Mouse (Mus musculus) liver, embryonic 14.5 days (tissue): ENCODE results near the gene Sh3bp1. TPM values are rescaled to one million over a fixed set of nuclear protein-coding genes. Genes with fewer than 3 reads are reported as not detected.
A peak's percentile ranks its signal among the peaks of the same experiment; 100 is the strongest.

Experiments
- ATAC-seq: fragments of 200-750 bp; cut with Nextera tagmentation; 2 replicates; pipeline ENCODE4 v1.8.0; 2017; ENCODE audit warnings: moderate number of reproducible peaks, mild to moderate bottlenecking, moderate library complexity; ENCODE audit not compliant: insufficient read depth
- DNase-seq, 3 experiments: peaks; one replicate each; pipeline ENCODE4 v3.0.0-alpha.2; 2012 to 2013; ENCODE audit warnings: low read depth in 3 of 3, low spot score in 3 of 3
- H3K27ac ChIP-seq: fragments of 300-500 bp; sonication (generic); 2 replicates; pipeline ENCODE4 v1.5.1; 2014; ENCODE audit warnings: moderate library complexity, mild to moderate bottlenecking, control low read depth, inconsistent platforms
- H3K27me3 ChIP-seq: fragments of 300-500 bp; sonication (generic); 2 replicates; pipeline ENCODE4 v1.6.1; 2014; ENCODE audit warnings: mild to moderate bottlenecking, low read length, moderate library complexity; ENCODE audit not compliant: control insufficient read depth, insufficient read depth
- H3K36me3 ChIP-seq: fragments of 300-500 bp; sonication (generic); replicated peaks from 2 replicates; pipeline ENCODE4 v1.6.1; 2014; ENCODE audit warnings: low read depth; ENCODE audit not compliant: control insufficient read depth, insufficient read depth
- H3K4me1 ChIP-seq, 2 experiments: fragments of 200-500 bp in 1 of 2; fragments of 300-500 bp in 1 of 2; sonication (generic) in 1 of 2; replicated peaks; 2 replicates each; pipeline ENCODE4 v1.6.1; 2012 to 2014; ENCODE audit warnings: antibody characterized with exemption in 1 of 2, inconsistent platforms in 1 of 2, low read length in 1 of 2; ENCODE audit not compliant: control insufficient read depth in 2 of 2, insufficient read depth in 2 of 2
- H3K4me2 ChIP-seq: fragments of 300-500 bp; sonication (generic); 2 replicates; pipeline ENCODE4 v1.6.1; 2014; ENCODE audit warnings: low read depth, mild to moderate bottlenecking, control low read depth, moderate library complexity
- H3K4me3 ChIP-seq, 2 experiments: fragments of 200-500 bp in 1 of 2; fragments of 300-500 bp in 1 of 2; sonication (generic) in 1 of 2; 2 replicates each; pipeline ENCODE4 v1.5.1; 2012 to 2014; ENCODE audit warnings: low read depth in 2 of 2, low read length in 2 of 2, mild to moderate bottlenecking in 2 of 2, control low read depth in 1 of 2, inconsistent platforms in 1 of 2, moderate library complexity in 1 of 2; ENCODE audit not compliant: insufficient read depth in 1 of 2
- H3K9ac ChIP-seq: fragments of 300-500 bp; sonication (generic); replicated peaks from 2 replicates; pipeline ENCODE4 v1.6.1; 2014; ENCODE audit warnings: mild to moderate bottlenecking, control low read depth, moderate library complexity
- H3K9me3 ChIP-seq: fragments of 300-500 bp; sonication (generic); 2 replicates; pipeline ENCODE4 v1.6.1; 2016; ENCODE audit warnings: low read length, mixed read lengths; ENCODE audit not compliant: control insufficient read depth
- CTCF ChIP-seq: IDR thresholded peaks from 2 replicates; pipeline ENCODE4 v1.5.1; 2016; ENCODE audit warnings: antibody characterized with exemption, low read depth, control low read depth
- EP300 ChIP-seq: IDR thresholded peaks from 2 replicates; pipeline ENCODE4 v1.6.1; 2016; ENCODE audit warnings: antibody characterized with exemption, low read depth
- WGBS: fragments of 180-500 bp; shearing (Covaris S2); extraction: QIAGEN DNeasy Blood & Tissue Kit; methylation state at CpG from one replicate; pipeline ENCODE4 v1.1.7; 2014; ENCODE audit not compliant: insufficient replicate concordance; 5-methylcytosine and 5-hydroxymethylcytosine counted together
- polyA plus RNA-seq, 2 experiments: library from polyadenylated mRNA; depleted of rRNA in 1 of 2; stranded (reverse) in 1 of 2; unstranded in 1 of 2; fragments of >200 nt; fragmentation: Nextera tagmentation in 1 of 2; extraction: Ambion mirVana in 1 of 2; gene quantifications; 2 replicates each; pipeline versions ENCODE4 v1.2.1 to v1.2.3; 2012 to 2014

Gene Sh3bp1
- polyA plus RNA-seq, 2 experiments = 13.3 to 22.2 TPM

DNA sequence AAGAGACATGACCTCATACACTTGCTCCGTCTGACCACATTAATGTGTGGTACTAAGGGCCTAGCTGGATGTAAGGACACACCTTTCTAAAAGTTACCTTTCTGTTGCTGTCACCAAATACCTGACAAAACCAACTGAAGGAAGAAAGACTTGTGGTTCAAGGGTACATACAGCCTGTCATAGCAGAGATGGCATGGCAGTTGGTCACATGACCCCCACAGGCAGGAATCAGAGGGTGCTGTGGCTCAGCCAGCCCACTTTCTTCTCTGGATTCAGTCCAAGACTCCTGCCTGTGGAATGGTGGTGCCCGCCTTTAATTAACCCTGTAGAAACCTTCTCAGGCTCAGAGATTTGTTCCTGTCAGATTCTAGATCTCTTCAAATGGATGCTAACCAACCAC is 36.4 kb upstream of the Sh3bp1 start:
- TF ChIP-seq EP300 = no peak
- no peak for TF ChIP-seq CTCF
- Histone ChIP-seq H3K36me3 (no peaks in the 10 kb centered on the region), H3K4me1 (peaks cover 0 to 10% of the 10 kb centered on the region in 2 experiments; a peak in 3 of 4 replicates), H3K4me2 (no peak overlapping the region), H3K9me3 (no peaks in the 10 kb centered on the region), H3K4me3 (no peak overlapping the region), H3K27ac (no peak overlapping the region), H3K27me3 (no peaks in the 10 kb centered on the region), H3K9ac (no peak overlapping the region)
- ATAC-seq = no peak
- 62% methylated on average over 2 of the region's 2 CpGs for WGBS
- no peak for DNase-seq

DNA sequence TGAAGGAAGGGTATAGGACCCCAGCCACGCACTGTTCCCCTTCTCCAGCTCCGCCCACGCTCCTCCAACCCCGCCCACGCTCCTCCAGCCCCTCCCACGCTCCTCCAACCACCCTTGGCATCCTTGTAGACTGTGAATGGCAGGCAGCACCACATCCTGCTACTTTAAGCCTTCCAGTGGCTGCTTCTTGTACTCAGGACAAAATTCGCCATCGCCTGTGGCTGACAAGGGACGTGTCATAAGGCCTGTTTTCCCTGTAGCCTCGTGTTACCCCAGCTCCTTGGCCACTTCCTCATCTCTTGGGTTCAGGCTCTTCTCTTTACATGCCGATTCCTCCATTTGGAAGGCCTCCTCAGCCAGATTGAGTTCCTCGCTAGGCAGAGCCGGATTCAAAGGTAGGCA is 35.7 kb upstream of the Sh3bp1 start:
- ATAC-seq (no peak; the same call in 1 of the 2 replicates), DNase-seq (no peak)
- H3K27ac ChIP-seq = no peak overlapping the region
- no peak overlapping the region for H3K9ac ChIP-seq
- H3K27me3 ChIP-seq = no peaks in the 10 kb centered on the region
- no peak overlapping the region for H3K4me2 ChIP-seq
- H3K9me3 ChIP-seq = no peaks in the 10 kb centered on the region
- no peak for TF ChIP-seq CTCF
- TF ChIP-seq EP300 = no peak
- 16% methylated on average over 13 of the region's 13 CpGs for WGBS
- no peak overlapping the region for H3K4me3 ChIP-seq
- H3K4me1 ChIP-seq = peaks cover 0 to 13% of the 10 kb centered on the region in 2 experiments; a peak in 3 of 4 replicates
- H3K36me3 ChIP-seq = no peaks in the 10 kb centered on the region

DNA sequence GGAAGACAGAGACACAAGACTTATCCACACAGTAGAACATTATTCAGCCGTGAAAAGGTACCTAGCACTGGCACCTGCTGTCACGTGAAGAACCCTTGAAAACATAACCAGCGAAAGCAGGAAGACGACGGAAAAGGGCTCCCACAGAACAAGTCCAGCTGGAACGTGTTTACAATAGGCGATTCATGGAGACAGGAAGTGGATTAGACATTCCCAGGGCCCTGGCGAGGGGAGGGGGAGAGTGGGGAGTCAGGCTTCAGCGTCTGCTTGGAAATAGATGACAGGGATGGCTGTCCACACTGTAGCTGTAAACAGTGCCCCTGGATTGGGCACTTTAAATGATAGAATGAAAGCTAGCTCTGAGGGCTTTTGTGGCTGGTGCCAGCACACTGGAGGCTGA is 31.2 kb upstream of the Sh3bp1 start:
- H3K9me3 ChIP-seq = no peaks in the 10 kb centered on the region
- no peak overlapping the region for H3K4me3 ChIP-seq
- H3K27ac ChIP-seq = no peak overlapping the region
- H3K4me1 ChIP-seq = peaks cover 0 to 9% of the 10 kb centered on the region in 2 experiments; a peak in 2 of 4 replicates
- no peak overlapping the region for H3K4me2 ChIP-seq
- H3K36me3 ChIP-seq = no peaks in the 10 kb centered on the region
- TF ChIP-seq CTCF (no peak), EP300 (no peak)
- H3K27me3 ChIP-seq = no peaks in the 10 kb centered on the region
- no peak overlapping the region for H3K9ac ChIP-seq
- DNase-seq (no peak), ATAC-seq (no peak)
- 47% methylated on average over 9 of the region's 9 CpGs for WGBS

DNA sequence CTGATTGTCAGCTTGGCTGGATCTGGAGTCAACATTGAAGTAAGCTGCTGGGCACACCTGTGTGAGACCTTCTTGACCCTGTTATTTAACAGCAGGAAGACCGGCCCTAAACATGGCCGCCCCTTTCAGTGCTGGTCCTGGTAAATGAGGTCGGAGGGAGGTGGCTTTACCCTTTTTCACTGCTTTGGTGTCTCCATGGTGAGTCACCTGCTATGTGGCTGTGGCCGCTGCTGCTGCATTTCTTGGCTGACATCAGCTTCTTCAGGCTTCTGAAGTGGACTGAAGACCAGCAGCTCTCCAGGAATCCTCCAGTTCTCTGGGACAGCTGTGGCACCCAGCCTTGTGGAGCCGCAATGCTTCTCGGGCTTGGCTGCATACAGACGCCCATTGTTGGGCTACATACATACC is 30.7 kb upstream of the Sh3bp1 start:
- Histone ChIP-seq H3K27me3 (no peaks in the 10 kb centered on the region), H3K4me3 (no peak overlapping the region), H3K9ac (no peak overlapping the region), H3K27ac (no peak overlapping the region), H3K36me3 (no peaks in the 10 kb centered on the region), H3K9me3 (no peaks in the 10 kb centered on the region), H3K4me2 (no peak overlapping the region), H3K4me1 (peaks cover 0 to 8% of the 10 kb centered on the region in 2 experiments; a peak in 2 of 4 replicates)
- DNase-seq (no peak), ATAC-seq (no peak)
- 70% methylated on average over 7 of the region's 7 CpGs for WGBS
- TF ChIP-seq EP300 (no peak), CTCF (no peak)

DNA sequence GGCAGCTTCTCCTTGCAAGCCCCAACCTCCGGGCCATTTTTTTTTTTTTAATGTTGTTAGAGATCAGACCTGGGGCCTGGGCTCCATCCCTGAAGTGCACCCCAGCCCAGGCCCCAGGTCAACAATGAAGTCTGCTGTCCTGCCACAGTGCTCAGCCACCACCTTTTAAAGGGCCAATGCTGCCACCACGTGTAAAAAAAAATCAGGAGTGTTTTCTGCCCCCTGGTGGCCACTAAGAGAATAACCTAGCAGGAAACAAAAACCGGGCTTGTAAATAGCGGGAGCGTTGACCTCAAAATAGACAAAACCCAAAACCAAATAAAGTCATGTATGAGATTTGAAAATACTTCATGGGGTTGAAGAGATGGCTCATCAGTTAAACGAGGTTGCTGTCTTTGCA is 29.8 kb upstream of the Sh3bp1 start:
- no peak for TF ChIP-seq EP300
- TF ChIP-seq CTCF = peak; percentile 78
- Histone ChIP-seq H3K4me2 (no peak overlapping the region), H3K27ac (no peak overlapping the region), H3K4me3 (no peak overlapping the region), H3K27me3 (no peaks in the 10 kb centered on the region), H3K9me3 (no peaks in the 10 kb centered on the region), H3K4me1 (peaks cover 0 to 5% of the 10 kb centered on the region in 2 experiments; a peak in 1 of 4 replicates), H3K36me3 (no peaks in the 10 kb centered on the region), H3K9ac (no peak overlapping the region)
- WGBS = 17% methylated on average over 6 of the region's 6 CpGs
- no peak for ATAC-seq
- DNase-seq = peak in 1 of 3 experiments; percentile 45
